Mouse (Mus musculus): Measurements from ENCODE around the gene Ttc7.

Ttc7 gene

DNA sequence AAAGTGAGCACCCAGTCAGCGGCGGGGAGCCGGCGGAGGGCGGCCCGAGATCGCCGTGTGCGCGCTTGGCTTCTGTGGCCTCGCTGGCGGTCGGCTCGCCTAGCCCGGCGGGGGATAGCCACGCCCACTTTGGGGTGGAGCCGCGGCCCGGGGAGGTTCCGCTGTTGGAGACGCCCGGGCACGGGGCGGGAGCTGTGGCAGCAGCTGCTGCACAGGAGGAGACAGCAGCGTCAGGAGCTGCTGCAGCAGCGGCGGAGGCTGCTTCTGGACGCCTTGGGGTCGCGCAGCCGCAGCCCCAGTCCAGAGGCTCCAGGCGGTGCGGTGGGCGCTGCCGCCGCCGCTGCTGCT is at the start of gene Ttc7:
Ttc7 (plus strand) TSS at position 181 of the 348 bp plus-strand sequence.
- peak; percentile 81 to 94 for DNase-seq (ENCODE audit: low spot score in 2 of 2)

DNA sequence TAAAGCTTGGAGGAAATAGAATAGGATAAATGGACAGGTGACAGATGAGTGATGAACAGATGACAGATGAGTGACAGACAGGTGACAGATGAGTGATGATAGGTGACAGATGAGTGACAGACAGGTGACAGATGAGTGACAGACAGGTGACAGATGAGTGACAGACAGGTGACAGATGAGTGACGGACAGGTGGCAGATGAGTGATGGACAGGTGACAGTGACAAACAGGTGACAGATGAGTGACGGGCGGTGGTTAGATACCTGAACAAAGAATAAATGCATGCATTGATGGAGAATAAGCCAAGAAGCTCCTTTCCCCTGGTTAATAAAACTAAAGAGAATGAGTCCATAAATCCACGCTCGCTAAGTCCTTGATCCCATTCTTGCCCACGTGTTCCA is 47.7 kb upstream of the Ttc7 start:
- DNase-seq (ENCODE audit: low spot score in 2 of 2): no peak

DNA sequence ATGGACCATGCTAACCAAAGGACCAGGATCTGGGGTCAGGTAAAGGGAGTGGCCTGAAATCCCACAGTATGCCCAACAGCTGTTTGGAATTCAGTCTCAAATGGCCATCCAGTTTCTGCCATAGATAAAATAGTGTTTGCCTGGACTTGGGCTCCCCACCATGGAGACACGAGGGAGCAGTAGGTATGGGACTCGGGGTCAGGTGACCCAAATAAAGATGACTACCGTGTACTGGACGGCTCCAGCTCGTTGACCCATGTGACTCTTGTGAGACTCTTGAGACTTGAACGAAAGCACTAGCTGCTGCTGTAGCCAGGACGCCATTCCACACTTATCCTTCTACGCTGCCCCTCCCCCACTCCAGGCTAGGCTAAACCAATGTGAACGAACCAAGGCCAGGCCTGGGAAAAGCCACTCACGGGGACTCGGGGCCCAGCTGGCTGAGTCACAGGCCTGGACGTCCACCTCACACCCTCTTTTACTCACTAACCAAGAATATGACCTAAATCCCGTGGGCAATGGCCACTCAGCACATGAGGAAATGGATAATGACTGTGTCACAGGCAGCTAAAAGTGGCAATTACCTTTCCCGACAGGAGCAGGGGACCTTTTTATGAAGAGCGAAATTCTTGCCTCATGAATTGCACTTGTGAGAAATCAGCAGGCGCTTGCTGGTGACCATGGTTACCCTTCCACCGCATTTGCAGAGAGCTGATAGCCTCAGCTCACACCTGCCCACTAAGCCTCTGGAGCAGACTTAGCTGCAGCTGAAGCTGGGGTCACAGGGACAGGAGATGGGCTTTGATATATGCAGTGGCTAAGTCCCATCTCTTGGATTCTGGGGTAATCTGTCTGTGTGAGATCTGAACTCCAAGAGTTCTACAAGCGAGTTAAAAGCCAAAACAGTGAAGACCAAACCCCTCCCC is 45.7 kb upstream of the Ttc7 start:
- peak in 1 of 2 experiments; percentile 30 for DNase-seq (ENCODE audit: low spot score in 2 of 2)

DNA sequence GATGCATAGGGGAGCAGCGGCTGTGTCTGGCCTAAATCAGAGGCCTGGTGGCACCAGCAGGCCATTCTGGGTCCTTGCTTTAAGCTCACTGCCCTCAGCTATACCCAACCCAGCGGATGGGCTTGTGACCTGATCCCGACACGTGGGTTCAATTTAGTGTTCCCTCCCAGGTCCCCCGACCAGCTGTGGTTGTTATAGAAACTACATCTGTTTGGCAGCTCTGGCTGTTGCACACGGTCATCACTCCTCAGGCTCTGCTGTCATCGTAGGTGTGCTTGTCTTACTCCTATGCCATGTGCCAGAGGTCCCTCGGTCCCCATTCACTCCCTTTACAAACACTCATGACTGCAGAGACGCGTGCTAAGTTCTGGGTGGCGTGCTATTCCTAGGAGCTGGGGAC is 44.9 kb upstream of the Ttc7 start:
- no peak for DNase-seq (ENCODE audit: low spot score in 2 of 2)

DNA sequence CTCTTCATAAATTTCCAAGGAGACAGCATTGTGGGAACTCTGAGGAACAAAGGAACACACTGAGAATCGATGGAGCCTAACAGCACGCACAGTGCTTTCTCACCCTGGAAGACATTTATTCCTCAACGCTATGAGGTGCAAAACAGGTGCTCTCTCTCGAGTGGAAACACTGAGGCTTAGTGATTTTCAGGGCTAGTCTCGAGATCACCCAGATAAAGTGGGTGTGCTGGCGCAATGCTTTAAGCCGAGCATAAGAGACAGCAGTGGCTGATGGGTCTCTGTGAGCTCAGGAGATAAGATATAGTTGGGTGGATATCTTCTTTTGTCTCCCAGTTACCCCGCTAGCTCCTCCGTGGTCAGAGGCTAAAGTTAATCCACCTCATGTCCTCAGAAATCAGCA is 36.6 kb upstream of the Ttc7 start:
- no peak for DNase-seq (ENCODE audit: low spot score in 2 of 2)

DNA sequence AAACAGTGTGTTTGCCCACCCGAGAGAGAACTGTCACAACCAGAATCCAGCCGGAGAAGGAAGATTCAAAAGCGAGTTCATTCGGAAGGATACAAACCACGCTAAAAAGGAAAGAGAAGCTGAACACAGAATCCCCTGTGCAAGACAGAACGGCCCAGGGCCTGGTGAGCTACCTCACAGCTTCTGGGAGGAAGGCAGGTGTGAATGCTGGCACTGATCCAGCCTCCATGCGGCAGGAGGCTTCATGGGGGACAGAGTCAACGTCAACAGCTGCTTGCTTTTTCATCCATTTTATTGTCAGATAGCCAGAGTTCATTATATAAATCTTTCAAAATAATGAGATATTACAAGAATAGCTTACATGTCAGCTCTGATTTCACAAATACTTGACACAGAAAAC is 28.3 kb upstream of the Ttc7 start:
- no peak for DNase-seq (ENCODE audit: low spot score in 2 of 2)

DNA sequence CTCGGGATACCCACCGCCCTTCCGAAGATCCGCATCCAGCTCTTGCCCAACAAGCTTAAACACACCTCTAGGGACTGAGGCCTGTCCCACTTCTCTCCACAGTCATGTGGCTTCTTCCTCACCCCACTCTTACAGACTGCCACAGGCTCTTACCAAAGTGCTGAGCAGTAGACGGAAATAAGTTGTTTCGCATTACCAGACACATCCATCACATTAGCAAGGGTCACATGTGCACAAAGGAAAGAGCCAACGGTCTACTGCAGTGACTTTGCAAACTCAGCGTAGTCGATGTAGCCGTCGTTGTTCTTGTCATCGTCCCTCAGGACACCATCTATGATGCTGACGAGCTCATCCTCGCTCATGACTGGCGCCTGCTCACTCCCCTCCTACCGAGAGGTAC is 27.0 kb upstream of the Ttc7 start:
- no peak for DNase-seq (ENCODE audit: low spot score in 2 of 2)

DNA sequence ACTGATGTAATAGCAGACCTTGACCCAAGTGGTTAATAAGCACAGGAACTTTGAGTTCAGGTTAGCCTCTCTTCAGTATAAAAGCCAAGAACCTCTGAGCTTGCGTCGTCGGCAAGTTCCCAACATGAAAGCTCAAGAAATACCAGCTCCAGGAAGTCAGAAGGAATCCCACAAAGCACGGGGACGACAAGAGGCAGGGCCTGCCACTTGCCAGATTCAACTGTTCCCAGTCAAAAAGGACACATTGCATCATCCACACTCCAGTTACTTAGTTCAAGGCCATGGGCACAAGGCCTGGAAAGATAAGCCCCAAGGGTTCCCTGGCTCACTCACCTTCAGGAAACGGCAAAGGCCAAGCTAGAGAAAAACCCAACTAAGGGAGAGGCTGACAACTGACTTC is 19.3 kb upstream of the Ttc7 start:
- no peak for DNase-seq (ENCODE audit: low spot score in 2 of 2)

DNA sequence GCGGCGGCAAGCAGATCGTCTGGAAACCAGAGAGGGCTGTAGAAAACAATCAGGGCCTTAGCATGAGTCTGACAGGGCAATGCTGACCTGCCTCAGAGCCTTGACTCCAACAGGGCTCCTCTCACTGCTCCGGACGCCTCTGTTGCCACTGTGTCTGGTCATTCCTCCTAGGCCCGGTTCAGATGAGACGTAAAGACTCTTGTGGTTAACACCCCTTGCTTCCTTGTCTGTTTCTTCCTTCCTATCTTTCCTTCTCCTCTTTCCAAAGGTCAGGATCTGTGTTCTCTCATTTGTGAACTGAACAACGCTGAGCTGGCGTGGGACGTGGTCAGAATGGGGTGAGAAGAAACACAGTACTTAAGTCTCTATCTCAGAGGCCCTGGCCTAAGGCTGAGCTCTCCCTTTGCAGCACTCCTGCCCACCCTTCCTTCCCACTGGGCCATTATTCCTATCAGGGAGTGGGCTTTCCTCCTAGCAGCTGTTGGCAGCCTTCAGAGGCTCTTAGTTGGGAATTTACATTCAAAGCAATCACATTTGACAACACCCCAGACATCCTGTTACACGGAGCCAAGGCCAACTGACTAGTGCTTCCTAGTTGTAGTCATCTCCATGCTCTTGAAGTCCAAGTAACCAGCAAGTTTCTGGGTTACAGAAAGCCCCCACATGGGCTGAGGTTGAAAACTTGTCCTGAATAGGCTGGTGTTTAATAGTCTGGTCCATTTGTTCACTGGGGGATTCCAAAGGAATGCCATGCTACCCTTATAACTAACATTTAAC is 18.4 kb upstream of the Ttc7 start:
- DNase-seq (ENCODE audit: low spot score in 2 of 2): no peak

DNA sequence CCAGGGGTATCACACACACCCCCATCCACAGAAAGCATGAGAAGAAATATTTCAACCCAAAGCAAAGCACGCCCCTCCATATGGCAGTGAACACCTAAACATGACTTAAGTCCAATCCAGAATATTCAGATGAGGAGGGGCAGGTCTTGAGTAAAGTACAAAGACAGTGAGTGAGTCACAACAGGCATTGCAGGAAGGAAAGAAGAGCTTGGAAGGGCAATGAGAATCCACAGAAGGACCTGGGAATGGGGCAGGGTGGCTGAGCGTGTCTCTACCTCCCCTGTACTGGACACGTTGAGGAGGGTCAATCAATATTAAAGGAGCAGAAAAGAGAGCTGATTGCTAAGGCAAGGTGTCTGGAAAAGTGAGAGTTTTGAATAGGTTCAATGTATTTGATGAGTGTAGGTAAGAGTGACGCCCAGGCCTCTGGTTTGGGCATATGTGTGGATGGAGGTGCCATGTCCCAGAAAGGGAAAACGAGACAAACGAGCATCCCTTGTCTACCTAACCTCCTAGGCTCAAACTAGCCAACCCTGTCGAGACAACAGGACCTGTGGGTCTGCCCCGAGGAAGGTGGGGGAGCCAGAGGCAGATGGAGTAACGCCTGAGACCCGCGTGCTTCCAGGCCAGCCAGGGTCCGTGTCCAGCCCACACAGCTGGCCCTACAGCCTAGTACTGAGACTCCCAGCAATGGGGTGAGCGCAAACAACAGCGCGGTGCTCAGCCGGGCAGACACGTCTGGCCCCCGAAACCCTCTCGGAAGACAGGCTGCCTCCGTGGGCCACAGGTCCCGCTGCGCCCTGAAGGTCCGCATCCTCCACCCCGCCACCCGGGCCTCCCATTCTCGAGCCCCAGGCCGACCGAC is 17.5 kb upstream of the Ttc7 start:
- DNase-seq (ENCODE audit: low spot score in 2 of 2): no peak

DNA sequence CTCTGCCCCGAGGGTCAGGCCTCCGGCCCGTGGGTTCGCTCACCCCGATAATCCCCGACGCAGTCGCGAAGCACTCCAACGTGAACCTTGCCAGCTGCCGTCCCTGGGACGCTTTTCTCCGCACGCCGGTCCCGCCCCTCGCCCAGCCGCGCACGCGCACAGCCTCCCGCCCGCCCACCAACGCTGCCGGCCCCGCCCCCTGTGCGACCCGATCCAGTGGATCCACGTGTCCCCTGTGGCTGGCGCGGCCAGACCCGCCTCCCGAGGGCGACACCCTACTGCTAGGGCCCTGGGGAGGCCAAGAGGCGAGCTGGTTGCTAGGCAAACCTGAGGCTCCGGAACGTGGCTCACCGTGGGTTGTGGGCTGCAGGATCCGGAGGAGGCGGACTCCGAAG is 16.9 kb upstream of the Ttc7 start, which contains the start of gene Mcfd2:
Mcfd2 (minus strand) TSS at position 144 of the 395 bp plus-strand sequence.
- DNase-seq (ENCODE audit: low spot score in 2 of 2): peak; percentile 70 to 86

DNA sequence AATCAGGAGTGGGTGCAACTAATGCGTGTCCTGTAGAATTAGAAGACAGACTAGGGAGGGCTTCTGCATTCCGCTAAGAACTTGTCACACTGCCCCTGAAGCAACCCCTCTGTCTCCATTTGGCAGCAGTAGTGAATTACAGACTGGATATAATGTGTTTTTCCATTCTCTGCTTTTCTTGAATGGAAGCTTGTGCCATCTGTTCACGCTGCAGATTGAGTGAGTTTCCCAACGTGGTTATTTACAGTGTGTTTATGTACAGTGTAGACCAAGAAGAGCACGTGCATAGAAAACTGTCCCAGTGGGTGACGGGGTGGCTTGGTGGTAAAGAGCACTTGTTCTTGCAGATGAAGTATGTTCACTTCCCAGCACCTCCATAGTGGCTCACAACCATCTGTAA is 13.2 kb upstream of the Ttc7 start:
- DNase-seq (ENCODE audit: low spot score in 2 of 2): no peak

DNA sequence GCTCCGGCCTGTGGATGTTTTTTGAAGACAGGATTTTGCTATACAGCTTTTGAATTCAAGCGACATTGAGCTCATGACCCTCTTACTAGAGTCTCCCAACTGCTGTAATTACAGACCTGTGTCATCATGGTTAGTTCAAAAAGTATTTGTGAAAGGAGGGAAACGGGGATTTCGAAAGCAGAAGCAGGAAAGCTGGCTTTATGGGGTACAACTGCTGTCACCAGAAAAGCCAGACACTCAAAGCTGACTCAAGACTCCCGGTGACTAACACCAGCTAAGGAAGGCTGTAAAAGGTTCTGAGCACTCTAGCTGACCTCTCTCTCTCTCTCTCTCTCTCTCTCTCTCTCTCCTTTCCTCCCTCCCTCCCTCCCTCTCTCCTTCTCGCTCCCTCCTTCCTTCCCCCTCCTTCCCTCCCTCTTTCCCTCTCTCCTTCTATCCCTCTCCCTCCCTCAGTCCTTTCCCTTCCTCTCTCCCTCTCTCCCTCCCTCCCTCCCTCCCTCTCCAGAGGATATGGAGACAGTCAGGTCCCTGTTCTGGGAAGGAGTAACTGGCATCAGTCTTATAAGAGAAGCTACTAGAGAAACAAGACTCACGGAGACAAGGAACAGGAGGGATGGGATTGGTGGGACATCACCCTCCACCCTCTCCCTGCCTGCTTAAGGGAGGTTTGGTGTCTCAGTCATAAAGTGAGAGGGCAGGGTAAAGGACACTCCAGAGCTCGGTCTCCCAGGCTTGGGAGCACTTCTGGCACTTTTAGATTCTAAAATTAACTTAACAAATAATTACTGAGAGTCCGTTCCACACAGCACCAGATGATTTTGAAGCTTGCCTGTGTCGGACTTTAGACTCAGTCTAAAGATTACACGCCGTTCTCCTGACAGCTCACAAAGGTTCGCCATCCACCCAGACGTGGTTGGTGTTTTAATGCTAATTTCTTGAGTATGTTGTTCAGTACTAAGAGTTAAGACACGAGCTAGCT is 7.0 kb upstream of the Ttc7 start:
- no peak for DNase-seq (ENCODE audit: low spot score in 2 of 2)

DNA sequence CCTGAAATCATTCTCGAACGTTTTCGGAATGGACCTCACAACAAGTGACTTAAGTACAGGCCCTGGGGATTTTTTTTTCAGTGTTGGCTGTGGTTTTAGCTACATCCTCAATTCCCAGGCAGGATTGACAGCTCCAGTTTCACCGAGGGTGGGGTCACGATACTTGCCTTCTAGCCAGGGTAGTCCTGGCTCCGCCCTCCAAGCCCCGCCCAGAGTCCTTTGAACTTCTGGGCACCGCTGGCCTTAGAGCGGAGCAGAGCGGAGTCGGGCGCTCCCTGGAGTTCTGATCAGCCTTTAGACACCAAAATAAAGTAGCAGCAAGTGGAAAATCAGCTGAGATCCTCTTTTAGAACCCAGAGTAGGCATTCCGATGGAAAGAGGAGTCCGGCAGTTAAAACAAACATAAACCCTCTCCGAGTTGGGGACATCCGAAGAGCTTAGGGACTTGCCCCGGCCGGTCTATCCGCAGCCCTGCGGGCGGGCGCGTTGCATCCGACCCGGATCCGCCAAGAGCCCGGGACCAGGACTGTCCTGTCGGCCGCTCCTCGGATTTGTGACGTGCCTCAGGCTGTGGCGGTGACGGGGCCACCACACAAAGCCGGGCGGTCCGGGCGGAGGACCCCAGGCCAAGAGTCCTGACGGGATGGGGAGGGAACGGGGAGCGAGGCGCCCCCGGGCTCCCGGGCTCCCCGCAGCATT is 530 bp upstream of the Ttc7 start:
- peak; percentile 60 to 80 for DNase-seq (ENCODE audit: low spot score in 2 of 2)

DNA sequence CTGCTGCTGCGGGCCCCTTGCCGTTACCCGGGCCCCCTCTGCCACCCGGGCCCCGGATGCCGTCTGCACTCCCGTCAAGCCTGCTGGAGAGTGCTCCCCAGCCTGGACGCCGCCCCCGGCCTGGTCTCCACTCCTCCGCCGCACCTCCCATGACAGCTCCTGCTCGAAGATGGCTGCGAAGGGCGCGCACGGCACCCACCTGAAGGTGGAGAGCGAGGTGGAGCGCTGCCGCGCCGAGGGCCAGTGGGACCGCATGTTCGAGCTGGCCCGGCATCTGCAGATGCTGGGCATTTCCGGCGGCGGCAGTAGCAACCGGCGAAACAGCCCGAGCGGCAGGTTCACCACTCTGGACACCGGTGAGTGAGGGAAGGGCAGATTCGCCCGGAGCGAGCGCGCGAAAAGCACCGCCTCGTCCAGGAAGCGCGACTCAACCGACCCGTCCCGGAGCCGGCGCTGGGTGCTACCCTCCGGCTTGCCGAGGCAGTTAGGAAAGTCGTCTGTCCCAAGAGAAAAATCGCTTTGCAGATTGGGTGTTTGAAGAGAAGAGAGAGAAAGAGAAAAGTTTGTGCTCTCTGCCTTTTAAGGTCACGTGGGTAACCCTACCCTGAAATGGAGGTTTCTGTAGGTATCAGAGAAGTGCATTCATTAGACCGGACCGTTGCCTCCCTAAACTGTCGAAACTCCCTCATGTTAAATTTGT is 519 bp downstream of the Ttc7 start:
- peak in 1 of 2 experiments; percentile 48 for DNase-seq (ENCODE audit: low spot score in 2 of 2)

DNA sequence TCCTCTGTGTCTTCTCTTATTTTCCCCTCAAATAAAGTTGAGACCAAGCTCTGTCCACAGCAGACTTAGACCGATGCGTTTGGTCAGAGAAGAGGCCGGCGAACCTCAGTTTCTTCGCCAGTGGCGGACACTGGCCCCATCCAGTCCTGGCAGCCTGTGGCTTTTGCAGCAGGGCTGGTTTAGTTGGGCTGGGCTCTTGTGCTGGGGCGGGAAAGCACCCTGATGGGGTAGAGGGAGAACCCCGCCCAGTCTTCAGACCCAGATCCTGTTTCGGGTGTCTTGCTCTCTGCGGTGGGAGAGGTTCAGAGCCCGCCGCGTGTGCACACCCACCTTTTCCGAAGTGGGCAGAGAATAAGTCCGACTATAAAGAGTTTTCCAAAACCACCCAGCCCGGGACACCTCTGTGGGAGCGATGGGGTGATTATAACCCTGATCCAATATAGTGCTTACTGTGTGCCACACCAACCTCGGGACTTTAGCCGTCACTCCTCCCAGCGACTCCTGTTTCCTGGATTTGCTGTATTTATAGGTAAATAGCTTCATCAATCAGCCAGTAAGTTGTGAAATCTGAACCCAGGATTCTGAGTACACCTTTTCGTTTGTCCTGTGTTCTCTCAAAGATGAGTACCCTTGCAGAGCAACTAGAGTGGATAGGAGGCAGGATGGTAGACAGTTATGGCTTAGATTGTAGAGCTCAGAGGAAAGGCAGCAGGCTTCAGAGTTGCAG is 1.2 kb downstream of the Ttc7 start:
- DNase-seq (ENCODE audit: low spot score in 2 of 2): no peak

DNA sequence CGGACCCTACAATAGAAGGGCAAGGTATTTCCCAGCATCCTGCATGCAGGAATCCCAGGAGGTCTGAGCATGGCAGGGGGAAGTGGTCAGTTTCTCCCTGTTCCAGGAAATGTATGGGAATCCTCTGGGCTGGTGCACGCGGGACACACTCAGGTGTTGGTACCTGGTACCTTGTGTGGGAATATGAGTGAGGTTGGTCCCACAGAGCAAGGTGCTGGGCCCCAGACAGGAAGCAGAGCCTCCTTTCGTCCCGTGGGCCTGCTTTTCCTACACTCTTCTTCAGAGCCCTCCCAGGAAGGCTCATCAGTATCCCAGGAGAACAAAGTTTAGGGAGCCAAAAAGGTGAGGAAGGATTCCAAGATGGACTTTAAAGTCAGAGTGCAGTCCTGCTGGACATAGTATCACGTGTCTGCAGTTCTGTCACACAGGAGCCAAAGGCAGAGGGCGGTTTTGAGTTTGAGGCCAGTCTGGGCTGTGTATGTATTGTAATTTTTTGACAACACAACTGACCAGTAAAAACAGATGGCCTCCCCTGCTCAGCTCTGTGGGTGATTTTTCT is 1.9 kb downstream of the Ttc7 start:
- DNase-seq (ENCODE audit: low spot score in 2 of 2): no peak

DNA sequence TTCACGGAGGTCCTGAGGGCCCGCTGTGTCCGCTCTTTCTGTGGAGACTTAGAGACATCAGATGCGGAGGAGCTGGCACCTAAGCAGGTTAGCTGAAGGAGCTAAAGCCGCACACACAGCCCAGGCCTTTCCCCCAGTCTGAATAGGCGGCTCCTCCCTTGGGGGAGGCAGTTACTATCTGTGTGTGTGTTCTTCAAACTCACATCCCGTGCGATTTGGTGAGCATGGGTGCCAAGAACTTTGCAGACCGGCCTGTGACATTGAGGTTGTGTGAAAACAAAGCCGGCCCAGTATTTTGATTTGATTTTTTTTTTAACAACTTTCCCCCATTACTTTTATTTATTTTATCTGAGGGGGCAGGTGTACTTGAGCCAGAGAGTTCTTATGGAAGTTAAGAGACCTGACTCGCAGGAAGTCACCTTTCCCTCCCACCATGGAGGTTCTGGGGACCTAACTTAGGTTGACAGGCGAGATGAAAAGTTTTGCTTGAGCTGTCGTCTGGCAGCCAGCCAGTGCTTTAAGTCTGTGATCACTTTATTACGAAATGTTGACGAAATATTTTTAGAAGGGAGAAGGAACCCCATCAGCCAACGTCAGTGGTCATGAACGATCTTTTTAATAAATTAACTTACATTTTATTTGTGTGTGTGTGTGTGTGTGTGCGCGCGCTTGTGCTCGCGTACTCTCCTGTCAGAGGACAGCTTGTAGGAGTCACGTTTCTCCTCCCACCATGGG is 3.2 kb downstream of the Ttc7 start:
- no peak for DNase-seq (ENCODE audit: low spot score in 2 of 2)

Data from left cerebral cortex, adult 9 months (tissue).